Mouse (Mus musculus) G1E (cell line): ENCODE results near the gene Nt5dc1.

Experiments used
- CTCF ChIP-seq: IDR thresholded peaks from 2 replicates; pipeline ENCODE4 v1.5.1; 2012; ENCODE audit warnings: low read depth, low read length, inconsistent platforms, mixed read lengths
- GATA1 ChIP-seq: IDR thresholded peaks from 2 replicates; pipeline ENCODE4 v1.6.1; 2012; ENCODE audit warnings: borderline replicate concordance, low read length, inconsistent platforms, mixed read lengths
- POLR2AphosphoS5 ChIP-seq: IDR thresholded peaks from 2 replicates; pipeline ENCODE4 v1.6.1; 2012; ENCODE audit warnings: low read depth, low read length, inconsistent platforms; ENCODE audit not compliant: insufficient replicate concordance
- TAL1 ChIP-seq: conservative IDR thresholded peaks from 2 replicates; pipeline ENCODE4 v1.6.1; 2012; ENCODE audit warnings: low read depth, low read length, inconsistent platforms, mixed read lengths

DNA sequence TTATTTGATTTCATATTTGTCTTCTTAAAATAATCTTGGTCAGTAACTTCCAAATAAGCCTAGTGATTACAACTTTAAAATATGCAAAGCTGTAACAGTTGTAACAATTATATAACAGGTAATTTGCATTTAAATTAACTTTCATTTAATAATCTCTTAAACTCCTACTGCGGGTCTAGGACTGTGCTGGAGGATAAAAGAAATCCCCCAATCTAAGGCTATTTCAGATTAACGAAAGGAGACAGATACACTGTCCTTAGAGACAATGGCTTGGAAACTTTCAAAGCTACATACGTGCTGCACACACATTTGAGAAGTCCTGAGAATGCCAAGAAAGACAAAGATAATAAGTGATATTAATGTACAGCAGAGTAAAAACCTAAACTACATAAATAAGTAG, 60.1 kb downstream of the Nt5dc1 start:
- TF ChIP-seq CTCF (no peak), POLR2AphosphoS5 (no peak), GATA1 (no peak), TAL1 (no peak)
